8 mouse cellular contexts compared by ENCODE assay signal in the genomic region with DNA sequence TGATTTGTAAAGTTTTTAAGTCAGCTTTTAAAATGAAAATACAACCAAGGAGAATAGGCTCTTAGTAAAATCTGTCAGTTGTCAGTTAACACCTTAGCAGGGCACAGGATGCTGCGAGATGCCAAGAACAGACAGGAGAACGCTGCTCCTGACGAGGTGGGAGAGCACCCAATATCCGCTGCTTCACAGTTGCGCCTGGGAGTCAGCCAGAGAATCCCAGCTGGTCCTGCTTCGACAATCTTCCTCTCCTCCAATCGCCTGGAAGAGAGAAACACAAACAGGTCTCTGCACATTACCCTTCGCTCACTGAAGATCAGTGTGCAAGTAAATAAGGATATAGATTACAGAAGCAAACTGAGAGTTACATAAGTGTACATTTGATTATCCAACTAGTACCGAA.
DNase-seq lines count a peak whose midpoint lies in the region; ATAC-seq and TF ChIP-seq lines count a peak whose summit lies in the region.

No protein-coding gene starts in this region.

- no peaks in the 10 kb centered on the region for H3K4me1 ChIP-seq in heart, embryonic 12.5 days (replicated peaks)

- 52% methylated on average over 9 of the region's 9 CpGs for WGBS in heart, embryonic 12.5 days

- H3K4me3 ChIP-seq in left cerebral cortex, adult 2 months: no peak overlapping the region
- no peak overlapping the region for H3K4me3 ChIP-seq in heart, embryonic 12.5 days

- no peak for DNase-seq in frontal cortex, postnatal 10 days (ENCODE audit: low spot score in 2 of 2)
- peak; percentile 80 to 81 for DNase-seq in cerebellum, postnatal 36 days
- peak; percentile 29 to 30 for DNase-seq in left cerebral cortex, adult 2 months (ENCODE audit: extremely low spot score in 1 of 2, low spot score in 2 of 2)
- DNase-seq in right cerebral cortex, postnatal 14 days: peak; percentile 20
- no peak for DNase-seq in retina, embryonic 14.5 days (ENCODE audit: low spot score)
- DNase-seq in embryo, embryonic 11 days: no peak

- H3K27me3 ChIP-seq in heart, embryonic 12.5 days (replicated peaks): no peaks in the 10 kb centered on the region

- no peak overlapping the region for H3K27ac ChIP-seq in left cerebral cortex, adult 2 months
- H3K27ac ChIP-seq in heart, embryonic 12.5 days (ENCODE audit: poor library complexity, severe bottlenecking): no peak overlapping the region

- TF ChIP-seq CTCF in left cerebral cortex, adult 2 months (IDR thresholded peaks at IDR 0.05): no peak

- H3K36me3 ChIP-seq in heart, embryonic 12.5 days: no peaks in the 10 kb centered on the region

- no peaks in the 10 kb centered on the region for H3K9me3 ChIP-seq in heart, embryonic 12.5 days (replicated peaks)

- intact Hi-C loops in left cerebral cortex, adult 2 months (cut with DNase I): no loop called here

- H3K9ac ChIP-seq in heart, embryonic 12.5 days: no peak overlapping the region

- no peak overlapping the region for H3K4me2 ChIP-seq in heart, embryonic 12.5 days

- peak; percentile 91 for ATAC-seq in frontal cortex, adult (ENCODE audit: low TSS enrichment)
- ATAC-seq in heart, embryonic 12.5 days (ENCODE audit: insufficient number of reproducible peaks, low FRiP score): no peak

Comparison
In these comparisons a context has a peak if more than half of its experiments do, and no peak if none do; other contexts are left out.
1. DNase-seq: peak in cerebellum, postnatal 36 days (2 of 2), left cerebral cortex, adult 2 months (2 of 2) and right cerebral cortex, postnatal 14 days (single experiment); none in frontal cortex, postnatal 10 days (0 of 2), retina, embryonic 14.5 days (single experiment) and embryo, embryonic 11 days (single experiment).